Mouse (Mus musculus) megakaryocyte, adult 5-6 weeks (primary cell): ENCODE data around the gene Abhd14a. TPM values are rescaled to one million over a fixed set of nuclear protein-coding genes. Genes with fewer than 3 reads are reported as not detected.

ENCODE experiments used
- ATAC-seq: 2 replicates; pipeline ENCODE4 v1.8.0; 2016; ENCODE audit warnings: mild to moderate bottlenecking, inconsistent platforms; ENCODE audit not compliant: poor library complexity, severe bottlenecking
- total RNA-seq, 2 experiments: library from RNA; stranded (forward) in 1 of 2; stranded (reverse) in 1 of 2; fragments of 153-499, 151-499 nt in 1 of 2; fragments of 221-1000, 200-1000 nt in 1 of 2; gene quantifications; 2 replicates each; pipeline versions ENCODE4 v1.2.3 to v1.2.4; 2015 to 2017

Gene Abhd14a
- total RNA-seq, 2 experiments from 2014 or later, result 2.2 to 3.9 TPM

GRCm38 (mm10) chr9:106470991-106471750 is 23.7 kb upstream of the Abhd14a start:
- no peak for ATAC-seq

- ATAC-seq, result no peak
These were observed 22.3 kb upstream of the Abhd14a start for GRCm38 (mm10) chr9:106469776-106470175.

GRCm38 (mm10) chr9:106469317-106469716 is 21.8 kb upstream of the Abhd14a start:
- peak; percentile 39 for ATAC-seq

- ATAC-seq, result no peak
These were observed 20.3 kb upstream of the Abhd14a start for GRCm38 (mm10) chr9:106467746-106468145.

- ATAC-seq, result no peak
These were observed 19.2 kb upstream of the Abhd14a start for GRCm38 (mm10) chr9:106466721-106467120.

- ATAC-seq, result no peak
These were observed 18.2 kb upstream of the Abhd14a start, which contains the start of gene Gpr62 for GRCm38 (mm10) chr9:106465571-106466200. Gpr62 (minus strand) TSS chr9:106465938.

- peak; percentile 39 for ATAC-seq
These were observed 17.5 kb upstream of the Abhd14a start for GRCm38 (mm10) chr9:106464751-106465541.

GRCm38 (mm10) chr9:106463122-106464063 is 15.9 kb upstream of the Abhd14a start:
- ATAC-seq, result no peak

- no peak for ATAC-seq
These were observed 14.9 kb upstream of the Abhd14a start for GRCm38 (mm10) chr9:106462430-106462800.

GRCm38 (mm10) chr9:106461641-106462429 is 14.4 kb upstream of the Abhd14a start:
- no peak for ATAC-seq

GRCm38 (mm10) chr9:106461026-106461415 is 13.5 kb upstream of the Abhd14a start:
- no peak for ATAC-seq

GRCm38 (mm10) chr9:106460401-106461025 is 13.0 kb upstream of the Abhd14a start:
- no peak for ATAC-seq

- ATAC-seq, result no peak
These were observed 12.5 kb upstream of the Abhd14a start for GRCm38 (mm10) chr9:106459946-106460345.

GRCm38 (mm10) chr9:106457920-106458319 is 10.4 kb upstream of the Abhd14a start:
- ATAC-seq, result no peak

- no peak for ATAC-seq
These were observed 9.7 kb upstream of the Abhd14a start for GRCm38 (mm10) chr9:106457163-106457559.

GRCm38 (mm10) chr9:106456325-106457162 is 9.1 kb upstream of the Abhd14a start:
- no peak for ATAC-seq

GRCm38 (mm10) chr9:106454888-106455681 is 7.6 kb upstream of the Abhd14a start:
- no peak for ATAC-seq
